8 mouse cellular contexts compared by ENCODE assay signal in the genomic region with DNA sequence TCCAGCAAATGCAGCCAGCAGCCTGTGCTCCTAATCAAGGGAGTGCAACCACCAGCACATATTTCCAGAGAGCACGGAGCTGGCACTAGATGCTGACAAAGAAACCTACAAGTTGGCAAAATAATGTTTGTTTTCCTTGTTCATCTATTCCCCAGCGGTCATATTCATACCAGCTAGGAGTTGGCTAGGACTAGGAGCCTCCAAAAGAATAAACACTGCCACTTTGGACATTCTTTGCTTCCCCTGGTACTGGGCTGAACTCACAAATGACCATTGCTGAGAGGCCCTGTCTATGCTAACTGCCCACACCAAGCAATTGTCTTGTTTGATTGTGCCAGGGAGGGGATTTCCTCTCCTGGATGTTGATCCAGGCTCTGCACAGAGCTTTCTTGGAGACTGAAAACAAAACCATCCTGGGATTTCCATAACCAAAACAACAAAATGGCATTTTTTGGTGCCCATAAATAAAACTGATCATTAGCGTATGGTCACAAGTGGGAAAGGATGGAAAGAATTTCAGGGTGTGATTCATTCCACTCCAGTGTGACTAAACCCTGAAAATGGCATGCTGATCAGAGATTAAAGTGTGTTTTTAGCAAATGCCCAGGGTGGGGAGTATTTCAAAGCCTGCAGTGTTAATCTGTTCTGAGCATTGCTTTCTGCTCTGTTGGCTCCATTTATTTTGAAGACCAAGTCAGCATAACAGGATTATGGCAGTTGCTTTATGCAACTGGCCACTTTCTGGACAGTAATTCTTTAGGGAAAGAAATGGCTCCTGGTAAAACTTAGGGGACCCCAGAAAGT.
DNase-seq lines count a peak whose midpoint lies in the region; ATAC-seq and TF ChIP-seq lines count a peak whose summit lies in the region.

No protein-coding gene starts in this region.

- no peak overlapping the region for H3K4me3 ChIP-seq in embryonic facial prominence, embryonic 10.5 days
- H3K4me3 ChIP-seq in hindbrain, embryonic 16.5 days (ENCODE audit: low read length) = no peak overlapping the region
- no peak overlapping the region for H3K4me3 ChIP-seq in midbrain, embryonic 12.5 days
- no peak overlapping the region for H3K4me3 ChIP-seq in thymus, adult 2 months (ENCODE audit: control insufficient read depth, insufficient read depth, low read length)

- no peak overlapping the region for H3K9ac ChIP-seq in hindbrain, embryonic 16.5 days (ENCODE audit: low read depth, low read length)
- H3K9ac ChIP-seq in midbrain, embryonic 12.5 days (replicated peaks) = no peak overlapping the region

- H3K4me2 ChIP-seq in hindbrain, embryonic 16.5 days (ENCODE audit: low read length) = no peak overlapping the region
- H3K4me2 ChIP-seq in midbrain, embryonic 12.5 days (replicated peaks) = peak overlapping the region; percentile 33

- no peaks in the 10 kb centered on the region for H3K27me3 ChIP-seq in embryonic facial prominence, embryonic 10.5 days (replicated peaks; ENCODE audit: low read depth, poor library complexity, severe bottlenecking)
- H3K27me3 ChIP-seq in hindbrain, embryonic 16.5 days (replicated peaks; ENCODE audit: control insufficient read depth, insufficient read depth, low read length) = no peaks in the 10 kb centered on the region
- H3K27me3 ChIP-seq in midbrain, embryonic 12.5 days = no peaks in the 10 kb centered on the region
- no peaks in the 10 kb centered on the region for H3K27me3 ChIP-seq in thymus, adult 2 months (ENCODE audit: control insufficient read depth, insufficient read depth, low read length)

- TF ChIP-seq CTCF in thymus, adult 2 months (IDR thresholded peaks at IDR 0.05; ENCODE audit: borderline replicate concordance, control insufficient read depth, extremely low read depth, insufficient read depth, low read length, poor library complexity) = no peak

- no peaks in the 10 kb centered on the region for H3K9me3 ChIP-seq in embryonic facial prominence, embryonic 10.5 days
- no peaks in the 10 kb centered on the region for H3K9me3 ChIP-seq in hindbrain, embryonic 16.5 days (ENCODE audit: control insufficient read depth, low read length)
- H3K9me3 ChIP-seq in midbrain, embryonic 12.5 days = no peaks in the 10 kb centered on the region

- no peak for TF ChIP-seq POLR2A in thymus, adult 2 months (IDR thresholded peaks at IDR 0.05; ENCODE audit: control insufficient read depth, extremely low read depth, insufficient read depth, low read length, poor library complexity)

- DNase-seq in cerebellum, postnatal 10 days = peak; percentile 26 to 36
- DNase-seq in cerebellum, adult 9-10 months = no peak
- DNase-seq in embryonic facial prominence, embryonic 10.5 days (ENCODE audit: low spot score) = no peak
- no peak for DNase-seq in cerebellum, postnatal 4 days (ENCODE audit: low spot score in 2 of 2)
- no peak for DNase-seq in cerebellum, adult 11 months
- DNase-seq in thymus, adult 2 months = no peak

- 57% methylated on average over 3 of the region's 3 CpGs for WGBS in embryonic facial prominence, embryonic 10.5 days
- WGBS in hindbrain, embryonic 16.5 days = 38% methylated on average over 3 of the region's 3 CpGs
- WGBS in midbrain, embryonic 12.5 days = 26% methylated on average over 3 of the region's 3 CpGs
- 96% methylated on average over 3 of the region's 3 CpGs for WGBS in thymus, adult 2 months

- ATAC-seq in hindbrain, embryonic 16.5 days = peak; percentile 58
- ATAC-seq in midbrain, embryonic 12.5 days (ENCODE audit: low FRiP score, low read depth) = peak; percentile 59

- H3K36me3 ChIP-seq in embryonic facial prominence, embryonic 10.5 days (replicated peaks) = no peaks in the 10 kb centered on the region
- H3K36me3 ChIP-seq in hindbrain, embryonic 16.5 days (ENCODE audit: control insufficient read depth, insufficient read depth, low read length) = no peaks in the 10 kb centered on the region
- no peaks in the 10 kb centered on the region for H3K36me3 ChIP-seq in midbrain, embryonic 12.5 days
- no peaks in the 10 kb centered on the region for H3K36me3 ChIP-seq in thymus, adult 2 months (ENCODE audit: control insufficient read depth, insufficient read depth, low read length)

- peak overlapping the region; percentile 75 for H3K27ac ChIP-seq in embryonic facial prominence, embryonic 10.5 days (replicated peaks)
- peak overlapping the region; percentile 29 for H3K27ac ChIP-seq in hindbrain, embryonic 16.5 days (ENCODE audit: low read depth, low read length)
- peak overlapping the region; percentile 97 for H3K27ac ChIP-seq in midbrain, embryonic 12.5 days (replicated peaks)
- no peak overlapping the region for H3K27ac ChIP-seq in thymus, adult 2 months (ENCODE audit: control insufficient read depth, insufficient read depth, low read length)

- H3K4me1 ChIP-seq in embryonic facial prominence, embryonic 10.5 days = peaks cover 18% of the 10 kb centered on the region
- no peaks in the 10 kb centered on the region; the same call in 1 of the 2 replicates for H3K4me1 ChIP-seq in hindbrain, embryonic 16.5 days (ENCODE audit: control insufficient read depth, insufficient read depth, low read depth, low read length)
- H3K4me1 ChIP-seq in midbrain, embryonic 12.5 days = peaks cover 28% of the 10 kb centered on the region
- no peaks in the 10 kb centered on the region for H3K4me1 ChIP-seq in thymus, adult 2 months (replicated peaks; ENCODE audit: control insufficient read depth, insufficient read depth, low read length)

Comparison
In these comparisons a context has a peak if more than half of its experiments do, and no peak if none do; other contexts are left out.
1. DNase-seq: peak in cerebellum, postnatal 10 days (2 of 2); none in cerebellum, adult 9-10 months (single experiment), embryonic facial prominence, embryonic 10.5 days (single experiment), cerebellum, postnatal 4 days (0 of 2), cerebellum, adult 11 months (single experiment) and thymus, adult 2 months (single experiment).